Mouse (Mus musculus) thymus, postnatal 0 days (tissue): ENCODE measurements around the gene Dlst. TPM values are rescaled to one million over a fixed set of nuclear protein-coding genes. Genes with fewer than 3 reads are reported as not detected.

Source experiments
- DNase-seq: peaks from one replicate; pipeline ENCODE4 v3.0.0-alpha.2; 2015; ENCODE audit warnings: low spot score
- polyA plus RNA-seq: library from polyadenylated mRNA; unstranded; fragments of >200 nt; fragmentation: Nextera tagmentation; extraction: Ambion mirVana; gene quantifications from 2 replicates; pipeline ENCODE4 v1.2.1, GENCODE M21; 2015

The Dlst gene
- polyA plus RNA-seq, 1 experiment from 2014 or later = 89.1 TPM

DNA sequence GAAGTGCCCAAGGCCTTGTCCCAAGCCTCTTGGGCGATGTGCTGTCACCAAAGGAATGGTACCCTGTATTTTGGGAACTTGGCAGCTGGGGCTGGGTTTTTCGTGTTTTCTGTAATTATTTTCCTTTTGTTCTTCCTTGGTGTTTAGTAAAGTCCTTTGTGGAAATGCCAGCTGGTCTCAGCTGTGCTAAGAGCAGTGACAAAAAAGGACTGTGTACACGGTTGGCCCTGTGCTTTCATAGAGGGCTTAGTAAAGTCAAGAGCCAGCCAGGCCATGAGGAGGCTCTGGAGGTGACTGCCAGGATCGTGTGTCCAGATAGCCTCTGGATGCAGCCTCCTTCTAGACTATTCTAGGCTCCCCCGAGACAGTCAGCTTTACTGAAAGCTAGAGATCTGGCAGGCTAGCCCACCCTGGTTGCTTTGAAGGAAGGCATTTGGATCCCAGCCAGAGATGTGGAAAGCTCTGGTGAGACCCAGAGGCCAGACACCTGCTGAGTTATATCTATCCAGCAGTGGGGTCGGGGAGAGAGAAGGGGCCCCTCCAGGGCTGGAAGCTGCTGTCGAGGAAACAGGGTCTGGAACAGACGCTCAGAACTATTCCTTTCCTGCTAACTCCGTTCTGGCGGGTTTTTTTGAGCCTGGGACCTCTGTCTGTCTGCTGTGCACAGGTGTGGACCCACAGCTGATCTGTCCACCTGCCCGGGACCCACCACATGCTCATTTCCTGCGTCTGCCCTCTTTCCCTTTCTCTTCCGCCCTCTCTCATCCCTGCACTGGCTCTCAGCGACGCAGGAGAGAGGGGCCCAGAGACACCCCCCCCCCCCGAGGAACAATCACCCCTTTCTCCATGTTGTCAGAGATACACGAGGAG is 71.1 kb downstream of the Dlst start:
- peak; percentile 40 for DNase-seq

DNA sequence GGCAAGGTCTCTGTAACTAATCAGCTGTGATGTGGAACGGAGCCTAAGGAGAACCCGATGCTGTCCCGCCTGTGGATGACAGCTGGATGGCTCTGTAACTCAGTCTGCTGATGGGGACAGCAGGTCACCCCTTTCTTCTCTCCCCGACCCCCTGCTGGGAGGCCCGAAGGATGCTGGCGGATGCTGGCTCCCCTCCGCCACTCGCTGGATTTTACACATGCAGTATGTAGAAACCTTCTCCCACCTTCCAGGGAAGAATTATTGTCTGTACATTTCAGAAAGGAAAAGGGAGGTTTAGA is 71.7 kb downstream of the Dlst start:
- DNase-seq = no peak

DNA sequence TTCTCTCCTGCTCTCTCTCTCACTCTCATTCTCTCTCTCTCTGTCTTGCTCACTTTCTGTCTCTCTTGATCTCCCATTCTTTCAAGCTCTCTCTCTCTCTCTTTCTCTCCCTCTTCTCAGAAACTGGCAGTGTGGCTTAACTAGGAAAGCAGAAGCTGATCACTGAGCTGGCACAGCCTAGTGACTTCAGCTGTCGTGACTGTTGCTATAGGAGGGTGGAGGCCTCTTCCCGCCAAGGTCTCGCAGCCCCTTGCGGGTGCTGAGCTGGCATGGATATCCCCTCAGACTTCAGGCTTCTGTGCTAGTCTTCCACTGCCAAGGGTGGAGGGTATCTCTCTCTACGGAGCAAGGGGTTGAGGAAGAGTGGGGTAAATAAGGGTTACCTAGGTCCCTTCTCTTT is 72.3 kb downstream of the Dlst start:
- DNase-seq = no peak

- no peak for DNase-seq
Measured at GRCm38 (mm10) chr12:85184118-85184517, 73.5 kb downstream of the Dlst start.

Other genes with a start within 250 kb of the Dlst start
- gene Ltbp2, start 234.3 kb upstream of the Dlst start, polyA plus RNA-seq = 0.72 and 1.0 TPM in 2 replicates
- 209 and 211 TPM in 2 replicates for gene Fcf1, start 139.9 kb upstream of the Dlst start, polyA plus RNA-seq
- 11.9 and 13.0 TPM in 2 replicates for gene Arel1, start 139.9 kb upstream of the Dlst start, polyA plus RNA-seq
- gene Ylpm1, start 114.5 kb upstream of the Dlst start, polyA plus RNA-seq = 20.1 and 23.5 TPM in 2 replicates
- 3.8 and 4.3 TPM in 2 replicates for gene Prox2, start 74 bp upstream of the Dlst start, polyA plus RNA-seq
- gene Rps6kl1, start 40.4 kb downstream of the Dlst start, polyA plus RNA-seq = 3.2 and 3.4 TPM in 2 replicates
- gene Pgf, start 67.0 kb downstream of the Dlst start, polyA plus RNA-seq = 2.0 and 2.7 TPM in 2 replicates
- gene Eif2b2, start 108.6 kb downstream of the Dlst start, polyA plus RNA-seq = 106 and 110 TPM in 2 replicates
- gene Mlh3, start 159.8 kb downstream of the Dlst start, polyA plus RNA-seq = 6.8 and 7.1 TPM in 2 replicates
- 122 and 136 TPM in 2 replicates for gene Acyp1, start 177.6 kb downstream of the Dlst start, polyA plus RNA-seq
- 0.23 and 0.29 TPM in 2 replicates for gene Zc2hc1c, start 177.8 kb downstream of the Dlst start, polyA plus RNA-seq
- gene Nek9, start 228.5 kb downstream of the Dlst start, polyA plus RNA-seq = 12.7 and 13.1 TPM in 2 replicates